Mouse (Mus musculus) heart, postnatal 36 days (tissue): ENCODE results near the gene Zfp398. TPM values are rescaled to one million over a fixed set of nuclear protein-coding genes. Genes with fewer than 3 reads are reported as not detected.
A peak's percentile ranks its signal among the peaks of the same experiment; 100 is the strongest.
"Not testable (repeated sequence)": the region's sequence is repeated elsewhere in the genome, so short reads cannot be mapped to it uniquely, and the experiment has no call there.

Experiments
- DNase-seq, 2 experiments: peaks; one replicate each; pipeline ENCODE4 v3.0.0; 2021 to 2022
- intact Hi-C: fragments of 180-260 bp; cut with DNase I; formaldehyde crosslinking; loops from one replicate; pipeline ENCODE4 v1.15.1; 2025
- total RNA-seq, 2 experiments: library from RNA; stranded (reverse); gene quantifications; 2 replicates each; pipeline ENCODE4 v1.2.3; 2021

Gene Zfp398
- total RNA-seq, 2 experiments from 2014 or later: 5.6 to 8.0 TPM

- intact Hi-C loops: no loop called here
- DNase-seq: no peak
These were observed 14.2 kb upstream of the Zfp398 start for GRCm38 (mm10) chr6:47821236-47821635.

GRCm38 (mm10) chr6:47821776-47822175, 13.7 kb upstream of the Zfp398 start:
- DNase-seq: no peak
- intact Hi-C loops: no loop called here

- intact Hi-C loops: no loop called here
- no peak for DNase-seq
These were observed 11.2 kb upstream of the Zfp398 start for GRCm38 (mm10) chr6:47824241-47824640.

GRCm38 (mm10) chr6:47827462-47827861, 8.0 kb upstream of the Zfp398 start:
- no peak for DNase-seq
- intact Hi-C loops: no loop called here

- DNase-seq: no peak
- intact Hi-C loops: no loop called here
These were observed 6.5 kb upstream of the Zfp398 start for GRCm38 (mm10) chr6:47828950-47829349.

- intact Hi-C loops: loop anchor here (1.0 kb wide), 1 partner anchor 31 kb away; no protein-coding TSS in a partner anchor
- peak; percentile 94 to 95 for DNase-seq
These were observed 5.1 kb upstream of the Zfp398 start, which contains the start of gene Zfp786 for GRCm38 (mm10) chr6:47830104-47831078. Gene Zfp786, minus strand, starts transcription at chr6:47830867.

GRCm38 (mm10) chr6:47832220-47832619, 3.2 kb upstream of the Zfp398 start:
- DNase-seq: no peak
- intact Hi-C loops: no loop called here

- peak in 1 of 2 experiments; percentile 46 for DNase-seq
- intact Hi-C loops: loop anchor here (1.0 to 2.0 kb wide), 2 partner anchors 41 to 84 kb away; partner anchors contain the start of genes Zfp212 and Zfp282
These were observed 592 bp downstream of the Zfp398 start for GRCm38 (mm10) chr6:47835984-47836521.

- no peak for DNase-seq
- intact Hi-C loops: loop anchor here (2.0 kb wide), 1 partner anchor 39 kb away; the partner anchor contains the start of gene Zfp282
These were observed 2.2 kb downstream of the Zfp398 start for GRCm38 (mm10) chr6:47837630-47838029.

GRCm38 (mm10) chr6:47841077-47841476, 5.6 kb downstream of the Zfp398 start:
- DNase-seq: no peak
- intact Hi-C loops: no loop called here

GRCm38 (mm10) chr6:47841831-47842230, 6.4 kb downstream of the Zfp398 start:
- DNase-seq: no peak
- intact Hi-C loops: no loop called here

- intact Hi-C loops: no loop called here
- DNase-seq: no peak
These were observed 6.9 kb downstream of the Zfp398 start for GRCm38 (mm10) chr6:47842337-47842736.

GRCm38 (mm10) chr6:47845779-47846178, 10.3 kb downstream of the Zfp398 start:
- DNase-seq: no peak
- intact Hi-C loops: no loop called here

- DNase-seq: no peak
- intact Hi-C loops: no loop called here
These were observed 21.8 kb downstream of the Zfp398 start for GRCm38 (mm10) chr6:47857241-47857640.

GRCm38 (mm10) chr6:47857729-47858128, 22.3 kb downstream of the Zfp398 start:
- DNase-seq, intact Hi-C loops: not testable (repeated sequence)

- intact Hi-C loops: no loop called here
- DNase-seq: no peak
These were observed 36.8 kb downstream of the Zfp398 start for GRCm38 (mm10) chr6:47872266-47872665.

GRCm38 (mm10) chr6:47877058-47877457, 41.6 kb downstream of the Zfp398 start, which contains the start of gene Zfp282:
Gene Zfp282, plus strand, starts transcription at chr6:47877204.
- intact Hi-C loops: loop anchor here (2.0 to 5.0 kb wide), 3 partner anchors 40 to 170 kb away; partner anchors contain the start of genes Zfp212 and Zfp777
- DNase-seq: no peak

GRCm38 (mm10) chr6:47877461-47878132, 42.1 kb downstream of the Zfp398 start:
- intact Hi-C loops: loop anchor here (2.0 to 5.0 kb wide), 4 partner anchors 41 to 209 kb away; partner anchors contain the start of genes Zfp212, Zfp746 and Zfp777
- peak; percentile 87 to 94 for DNase-seq

GRCm38 (mm10) chr6:47878133-47878514, 42.7 kb downstream of the Zfp398 start:
- intact Hi-C loops: loop anchor here (2.0 to 5.0 kb wide), 2 partner anchors 169 to 209 kb away; partner anchors contain the start of genes Zfp746 and Zfp777
- DNase-seq: no peak

- intact Hi-C loops: loop anchor here (2.0 to 5.0 kb wide), 2 partner anchors 169 to 208 kb away; partner anchors contain the start of genes Zfp746 and Zfp777
- no peak for DNase-seq
These were observed 43.1 kb downstream of the Zfp398 start for GRCm38 (mm10) chr6:47878593-47878992.
